Mouse (Mus musculus) adrenal gland, postnatal 4 days (tissue): ENCODE measurements at regions not wholly inside any gene's neighbourhood (a gene's known extent, or its start where the extent isn't known, plus 50 kb on each side); places are given as distances from the start of the nearest gene placed in this dataset.
"Not testable (repeated sequence)": the region's sequence is repeated elsewhere in the genome, so short reads cannot be mapped to it uniquely, and the experiment has no call there.

ENCODE experiments used
- DNase-seq, 2 experiments: peaks; one replicate each; pipeline ENCODE4 v3.0.0; 2021 to 2022; ENCODE audit warnings: low spot score in 2 of 2, mixed read lengths in 2 of 2

DNA sequence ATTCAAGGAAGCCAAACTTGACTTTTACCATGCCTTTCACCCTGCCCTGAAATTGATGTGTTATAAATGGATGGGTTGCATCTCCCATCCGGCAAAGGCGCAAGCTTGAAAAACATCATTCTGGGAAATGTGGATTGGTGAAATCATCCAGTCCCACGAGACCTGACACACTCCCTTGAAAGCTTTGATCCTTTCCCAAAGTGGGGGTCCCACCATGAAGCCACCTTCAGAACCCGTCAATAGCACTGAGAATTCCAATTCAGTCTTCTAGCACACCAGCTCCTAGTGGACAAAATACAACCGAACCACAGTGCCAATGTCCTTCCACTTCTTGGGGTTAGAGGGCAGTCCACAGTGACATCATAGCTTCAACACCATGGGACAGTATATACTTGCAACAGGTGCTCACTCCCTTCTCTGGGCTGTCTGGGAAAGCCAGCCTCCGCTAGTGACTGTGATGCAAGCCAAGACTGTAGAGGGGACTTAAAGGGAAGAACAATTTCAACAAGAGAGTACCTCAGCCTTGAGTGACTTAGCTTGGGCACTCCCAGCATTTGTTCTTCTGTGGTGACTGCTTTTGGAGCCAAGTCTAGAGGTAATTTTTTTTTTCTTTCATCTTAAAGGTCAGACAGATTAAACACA, 126.6 kb upstream of the Gmds start:
- no peak for DNase-seq

- DNase-seq: no peak
Measured at GRCm38 (mm10) chr13:32454419-32455146, 116.0 kb upstream of the Gmds start.

GRCm38 (mm10) chr13:32449710-32450417, 111.3 kb upstream of the Gmds start:
- no peak for DNase-seq

- DNase-seq: no peak
Measured at GRCm38 (mm10) chr13:32444531-32444930, 106.0 kb upstream of the Gmds start.

GRCm38 (mm10) chr13:32442025-32442424, 103.5 kb upstream of the Gmds start:
- no peak for DNase-seq

DNA sequence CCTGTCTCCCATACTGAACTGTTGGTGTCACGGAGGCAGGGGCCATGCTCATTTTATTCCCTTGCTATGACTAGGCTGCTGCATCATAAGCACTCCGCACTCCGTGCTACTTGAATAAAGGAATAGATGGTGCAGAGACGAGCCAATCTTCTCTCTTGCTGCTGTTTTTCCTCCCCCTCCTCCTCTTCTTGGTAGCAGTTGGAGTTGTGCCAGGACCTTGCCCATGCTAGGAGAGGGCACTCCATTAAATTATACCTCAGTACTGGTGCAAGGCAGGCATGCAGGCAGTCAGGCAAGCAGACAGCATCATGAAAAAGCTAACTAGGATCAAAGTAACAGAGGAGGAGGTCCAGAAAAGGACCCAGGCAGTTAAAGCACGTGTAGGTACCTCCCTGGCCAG, 96.6 kb upstream of the Gmds start:
- DNase-seq: no peak

- no peak for DNase-seq
Measured at GRCm38 (mm10) chr13:32428482-32428881, 89.9 kb upstream of the Gmds start.

DNA sequence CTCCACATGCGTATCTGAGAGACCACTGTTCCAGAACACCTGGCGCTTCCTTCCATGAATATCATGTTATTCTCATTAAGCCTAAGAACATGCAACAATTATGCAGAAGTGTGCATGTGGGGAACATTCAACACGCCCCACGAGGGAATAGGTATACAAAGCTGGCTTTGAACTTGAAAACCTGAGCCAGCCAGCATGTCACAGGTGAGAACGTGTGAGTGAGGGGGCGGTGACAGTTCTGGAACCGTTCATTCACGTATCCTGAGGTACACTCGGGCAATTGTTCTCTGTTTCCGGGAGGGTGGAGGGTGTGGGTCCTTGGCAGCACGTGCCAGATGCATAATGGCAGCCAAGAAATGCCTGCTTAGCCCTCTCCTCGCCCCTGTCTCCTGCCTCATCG, 88.4 kb upstream of the Gmds start:
- DNase-seq: no peak

DNA sequence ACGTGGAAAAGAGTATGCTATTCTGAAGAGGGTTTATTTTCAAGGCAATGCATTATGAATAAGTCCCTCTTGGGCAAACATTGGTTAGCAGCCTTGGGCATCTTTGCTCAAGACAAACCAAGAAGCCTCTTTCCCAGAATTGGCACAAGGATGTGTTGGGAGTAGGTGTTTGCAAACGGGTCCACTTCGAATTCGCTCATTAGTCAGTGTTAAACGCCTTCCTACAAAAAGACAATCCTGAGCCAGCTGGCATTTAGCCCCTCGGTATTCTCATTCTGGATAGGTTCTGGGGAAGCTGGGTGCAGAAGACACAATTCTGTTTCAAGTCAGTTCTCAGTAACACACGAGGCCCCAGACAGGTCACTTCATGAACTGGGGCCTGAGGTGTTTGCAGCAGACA, 87.7 kb upstream of the Gmds start:
- DNase-seq: no peak

DNA sequence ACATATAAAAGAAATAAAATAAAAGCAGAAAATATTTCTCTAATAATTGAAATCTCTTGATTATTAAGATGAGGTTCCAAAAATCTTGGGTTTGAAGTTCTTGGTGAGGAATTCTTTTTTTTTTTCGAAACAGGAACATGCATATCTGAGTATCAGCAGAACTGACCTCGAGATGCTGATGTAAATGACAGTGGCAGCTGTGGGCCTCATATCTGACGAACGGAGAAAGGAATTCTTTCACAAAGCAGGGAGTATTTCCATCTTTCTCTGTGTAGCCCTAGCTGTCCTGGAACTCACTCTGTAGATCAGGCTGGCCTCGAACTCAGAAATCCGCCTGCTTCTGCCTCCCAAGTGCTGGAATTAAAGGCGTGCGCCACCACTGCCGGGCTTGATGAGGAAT, 86.0 kb upstream of the Gmds start:
- DNase-seq: not testable (repeated sequence)

DNA sequence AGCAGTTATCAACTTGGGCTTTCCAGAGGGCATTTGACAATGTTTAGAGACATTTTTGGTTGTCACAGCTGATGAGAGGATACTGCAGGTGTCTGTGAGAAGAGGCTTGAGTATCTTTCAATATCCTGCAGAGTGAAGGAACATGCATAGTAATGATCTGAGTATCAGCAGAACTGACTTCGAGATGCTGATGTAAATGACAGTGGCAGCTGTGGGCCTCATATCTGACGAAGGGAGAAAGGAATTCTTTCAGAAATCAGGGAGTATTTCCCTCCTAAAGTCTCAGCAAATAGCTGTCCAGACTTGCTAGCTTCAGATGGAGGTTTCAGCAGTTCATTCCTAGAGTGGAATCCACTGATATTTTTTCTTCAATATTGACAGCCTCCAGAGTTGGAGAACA, 83.9 kb upstream of the Gmds start:
- DNase-seq: no peak

GRCm38 (mm10) chr13:32419326-32419725, 80.8 kb upstream of the Gmds start:
- DNase-seq: no peak

- no peak for DNase-seq
Measured at GRCm38 (mm10) chr13:32418655-32419054, 80.1 kb upstream of the Gmds start.

DNA sequence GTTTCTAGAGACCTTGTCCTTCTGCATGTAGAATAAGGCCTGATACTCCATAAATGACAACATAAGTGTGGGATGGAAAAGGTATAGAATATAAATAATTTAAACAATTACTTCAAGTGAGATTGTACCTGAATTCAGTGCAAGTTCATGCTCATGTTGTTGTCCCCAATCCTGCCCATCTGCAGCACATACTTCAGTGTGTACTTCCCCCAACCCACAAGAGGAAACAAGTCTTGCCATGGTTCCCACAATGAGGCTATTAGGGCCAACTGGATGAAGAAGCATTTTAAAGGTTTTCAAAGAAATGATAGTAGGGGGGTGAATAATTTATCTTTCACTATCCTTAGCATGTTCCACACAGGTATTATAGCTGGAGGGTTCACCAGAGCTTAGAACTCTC, 79.4 kb upstream of the Gmds start:
- no peak for DNase-seq

DNA sequence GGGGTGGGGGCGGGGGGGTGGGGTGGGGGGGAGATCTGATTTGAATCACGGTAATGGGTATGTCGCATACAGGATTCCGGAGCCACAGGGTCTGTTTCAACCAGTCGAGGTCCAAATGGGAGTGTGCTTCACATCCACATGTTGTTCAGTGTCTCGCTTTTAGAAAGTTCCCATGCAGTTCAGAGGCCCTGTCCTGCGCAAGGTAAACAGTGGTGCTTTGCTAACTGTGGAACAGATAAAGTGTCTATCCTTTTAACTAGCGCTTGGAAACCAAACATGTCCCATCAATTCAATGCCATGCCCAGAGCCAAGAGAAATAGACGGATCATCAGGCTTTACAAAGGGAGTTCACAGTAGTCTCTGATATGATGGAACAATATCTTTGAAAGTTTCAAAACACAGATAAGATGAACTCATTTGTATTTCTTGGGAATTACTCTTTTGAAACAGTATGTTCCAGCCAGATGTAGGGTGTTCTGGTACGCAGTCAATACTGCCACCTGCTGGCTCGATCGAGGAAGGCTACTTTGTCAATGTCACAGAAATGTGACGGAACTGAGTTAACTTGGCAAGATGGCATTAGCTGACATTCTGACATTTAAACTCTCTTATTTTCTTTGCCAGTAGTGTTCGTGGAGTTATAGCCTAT, 72.9 kb upstream of the Gmds start:
- peak; percentile 27 to 40 for DNase-seq

- no peak for DNase-seq
Measured at GRCm38 (mm10) chr13:32410065-32410464, 71.5 kb upstream of the Gmds start.

DNA sequence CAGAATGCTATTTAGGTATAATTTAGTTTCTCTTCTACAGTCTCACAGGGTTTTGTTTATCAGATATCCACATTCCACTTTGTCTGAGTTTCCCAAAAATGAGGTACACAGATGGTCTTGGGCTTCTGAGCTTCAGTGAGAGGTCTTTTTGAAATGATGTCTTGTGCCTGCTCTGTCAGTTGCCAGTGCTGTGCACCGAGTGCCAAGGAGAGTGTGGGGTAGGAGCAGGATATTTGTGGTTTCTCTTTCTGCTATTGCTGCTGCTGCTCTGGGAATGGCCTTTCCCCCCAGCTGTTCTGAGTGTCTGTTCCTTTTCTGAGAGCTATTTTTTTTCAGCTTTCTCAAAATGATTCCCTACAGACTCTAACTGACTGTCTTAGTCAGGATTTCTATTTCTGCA, 60.1 kb upstream of the Gmds start:
- DNase-seq: no peak
